Mouse (Mus musculus) CH12.LX (cell line): Measurements from ENCODE around the gene Thy1. TPM values are rescaled to one million over a fixed set of nuclear protein-coding genes. Genes with fewer than 3 reads are reported as not detected.

Experiments
- DNase-seq: peaks from one replicate; pipeline ENCODE4 v3.0.0-alpha.2; 2013; ENCODE audit errors: extremely low read depth
- H3K27ac ChIP-seq: 2 replicates; pipeline ENCODE4 v1.5.1; 2012; ENCODE audit warnings: low read depth, mild to moderate bottlenecking, control low read depth, moderate library complexity; ENCODE audit not compliant: insufficient read depth
- H3K27me3 ChIP-seq: replicated peaks from 2 replicates; pipeline ENCODE3; 2012; ENCODE audit warnings: inconsistent platforms
- H3K36me3 ChIP-seq, 2 experiments: replicated peaks in 1 of 2; 2 replicates each; pipeline versions ENCODE3 to v1.6.1; 2012; ENCODE audit warnings: inconsistent platforms in 1 of 2, low read length in 1 of 2, mild to moderate bottlenecking in 1 of 2, mixed read lengths in 1 of 2, moderate library complexity in 1 of 2; ENCODE audit not compliant: control insufficient read depth in 1 of 2, insufficient read depth in 1 of 2
- H3K4me1 ChIP-seq, 2 experiments: 2 replicates each; pipeline ENCODE4 v1.6.1; 2012; ENCODE audit warnings: inconsistent platforms in 1 of 2, moderate library complexity in 1 of 2; ENCODE audit not compliant: insufficient read depth in 2 of 2, control insufficient read depth in 1 of 2
- H3K4me2 ChIP-seq: 2 replicates; pipeline ENCODE4 v1.6.1; 2012; ENCODE audit warnings: low read depth, mild to moderate bottlenecking, control low read depth; ENCODE audit not compliant: poor library complexity, insufficient read depth, severe bottlenecking
- H3K4me3 ChIP-seq, 3 experiments: fragments of 150-350 bp in 1 of 3; sonication (generic) in 1 of 3; replicated peaks in 1 of 3; 2 replicates each; pipeline versions ENCODE3 to v1.5.1; 2011 to 2012; ENCODE audit warnings: low read depth in 2 of 3, low read length in 2 of 3, mild to moderate bottlenecking in 2 of 3, moderate library complexity in 2 of 3, control low read depth in 1 of 3, improper control_type of control experiment in 1 of 3, inconsistent platforms in 1 of 3, mixed read lengths in 1 of 3; ENCODE audit not compliant: poor library complexity in 1 of 3
- H3K79me2 ChIP-seq: replicated peaks from 2 replicates; pipeline ENCODE4 v1.6.1; 2012; ENCODE audit warnings: mild to moderate bottlenecking, moderate library complexity; ENCODE audit not compliant: control insufficient read depth, poor library complexity, insufficient read depth, severe bottlenecking; ENCODE audit errors: extremely low read depth
- H3K9ac ChIP-seq: 2 replicates; pipeline ENCODE4 v1.6.1; 2012; ENCODE audit warnings: low read depth, mild to moderate bottlenecking, control low read depth, moderate library complexity; ENCODE audit not compliant: insufficient read depth
- H3K9me3 ChIP-seq: replicated peaks from 2 replicates; pipeline ENCODE3; 2012; ENCODE audit warnings: low read length, inconsistent platforms, mixed read lengths
- BHLHE40 ChIP-seq: IDR thresholded peaks from 2 replicates; pipeline ENCODE4 v1.6.1; 2011; ENCODE audit warnings: mild to moderate bottlenecking, low read depth, low read length, improper control_type of control experiment
- CHD1 ChIP-seq: IDR thresholded peaks from 2 replicates; pipeline ENCODE4 v1.6.1; 2012; ENCODE audit warnings: low read depth, low read length, improper control_type of control experiment, inconsistent platforms
- CHD2 ChIP-seq: IDR thresholded peaks from 2 replicates; pipeline ENCODE4 v1.6.1; 2011; ENCODE audit warnings: low read length, improper control_type of control experiment
- CTCF ChIP-seq, 2 experiments: IDR thresholded peaks in 1 of 2; conservative IDR thresholded peaks in 1 of 2; 2 replicates each; pipeline ENCODE4 v1.5.1; 2011 to 2012; ENCODE audit warnings: low read depth in 2 of 2, low read length in 2 of 2, improper control_type of control experiment in 1 of 2, inconsistent platforms in 1 of 2, mild to moderate bottlenecking in 1 of 2, moderate library complexity in 1 of 2
- E2F4 ChIP-seq: IDR thresholded peaks from 2 replicates; pipeline ENCODE4 v1.6.1; 2011; ENCODE audit warnings: low read depth, low read length, improper control_type of control experiment; ENCODE audit not compliant: insufficient replicate concordance
- HCFC1 ChIP-seq: IDR thresholded peaks from 2 replicates; pipeline ENCODE4 v1.6.1; 2012; ENCODE audit warnings: low read depth, mild to moderate bottlenecking, inconsistent platforms, low read length, improper control_type of control experiment
- IRF4 ChIP-seq: IDR thresholded peaks from 2 replicates; pipeline ENCODE4 v1.6.1; 2014; ENCODE audit warnings: low read depth, mild to moderate bottlenecking, inconsistent platforms, low read length, improper control_type of control experiment
- MAX ChIP-seq: IDR thresholded peaks from 2 replicates; pipeline ENCODE4 v1.6.1; 2011; ENCODE audit warnings: low read length, improper control_type of control experiment
- MAZ ChIP-seq: IDR thresholded peaks from 2 replicates; pipeline ENCODE4 v1.6.1; 2012; ENCODE audit warnings: low read depth, mild to moderate bottlenecking, inconsistent platforms, low read length, improper control_type of control experiment, moderate library complexity
- MXI1 ChIP-seq: IDR thresholded peaks from 2 replicates; pipeline ENCODE4 v1.6.1; 2011; ENCODE audit warnings: mild to moderate bottlenecking, low read depth, low read length, improper control_type of control experiment
- MYC ChIP-seq: IDR thresholded peaks from 2 replicates; pipeline ENCODE4 v1.6.1; 2011; ENCODE audit warnings: low read depth, mild to moderate bottlenecking, improper control_type of control experiment, low read length
- NELFE ChIP-seq: IDR thresholded peaks from 2 replicates; pipeline ENCODE4 v1.6.1; 2011; ENCODE audit warnings: low read depth, low read length, improper control_type of control experiment
- NRF1 ChIP-seq: IDR thresholded peaks from 2 replicates; pipeline ENCODE4 v1.6.1; 2014; ENCODE audit warnings: low read depth, mild to moderate bottlenecking, inconsistent platforms, low read length, improper control_type of control experiment, moderate library complexity
- PAX5 ChIP-seq: IDR thresholded peaks from 2 replicates; pipeline ENCODE4 v1.6.1; 2012; ENCODE audit warnings: low read length, inconsistent platforms, mixed read lengths
- POLR2A ChIP-seq: IDR thresholded peaks from 2 replicates; pipeline ENCODE4 v1.6.1; 2011; ENCODE audit warnings: low read depth, mild to moderate bottlenecking, improper control_type of control experiment, low read length
- TBP ChIP-seq: conservative IDR thresholded peaks from 2 replicates; pipeline ENCODE4 v1.6.1; 2011; ENCODE audit warnings: low read depth, low read length, improper control_type of control experiment
- TCF12 ChIP-seq: IDR thresholded peaks from 2 replicates; pipeline ENCODE4 v1.6.1; 2014; ENCODE audit warnings: low read depth, mild to moderate bottlenecking, inconsistent platforms, low read length, improper control_type of control experiment
- USF1 ChIP-seq: IDR thresholded peaks from 2 replicates; pipeline ENCODE4 v1.6.1; 2014; ENCODE audit warnings: low read depth, mild to moderate bottlenecking, inconsistent platforms, low read length, improper control_type of control experiment
- ZKSCAN1 ChIP-seq: IDR thresholded peaks from 2 replicates; pipeline ENCODE4 v1.6.1; 2012; ENCODE audit warnings: low read depth, inconsistent platforms, low read length, improper control_type of control experiment, borderline replicate concordance
- ZMIZ1 ChIP-seq: IDR thresholded peaks from 2 replicates; pipeline ENCODE4 v1.6.1; 2012; ENCODE audit warnings: low read depth, mild to moderate bottlenecking, inconsistent platforms, low read length, improper control_type of control experiment
- ZNF384 ChIP-seq: IDR thresholded peaks from 2 replicates; pipeline ENCODE4 v1.6.1; 2012; ENCODE audit warnings: low read depth, low read length, improper control_type of control experiment, inconsistent platforms
- dilution Hi-C: fragments of 300-500 bp; cut with MboI; formaldehyde crosslinking; loops from 2 replicates; pipeline ENCODE4 v1.14.3; 2020; ENCODE audit warnings: low sequenced_read_pairs; ENCODE audit not compliant: extremely low pct_unique_long_range_greater_than_20kb, extremely low pct_ligation_motif_present
- in situ Hi-C: fragments of 300-500 bp; cut with MboI; formaldehyde crosslinking; loops from 3 replicates; pipeline ENCODE4 v1.14.3; 2019; ENCODE audit warnings: low sequenced_read_pairs, low pct_ligation_motif_present, low pct_unique_long_range_greater_than_20kb, mixed read lengths
- polyA plus RNA-seq: library from polyadenylated mRNA; unstranded; fragments of >175 nt; gene quantifications from 2 replicates; pipeline ENCODE4 v1.2.1, GENCODE M21; 2012; ENCODE audit warnings: low read depth; ENCODE audit not compliant: insufficient read length
- total RNA-seq, 2 experiments: library from RNA; depleted of rRNA; stranded (reverse); fragments of 300-350 nt in 1 of 2; fragments of >200 nt in 1 of 2; gene quantifications; 2 replicates each; pipeline ENCODE4 v1.2.3; 2012 to 2014

The Thy1 gene
- total and polyA plus RNA-seq, 3 experiments = not detected

GRCm38 (mm10) chr9:44043708-44044425, 683 bp downstream of the Thy1 start:
- TF ChIP-seq IRF4 (no peak), NELFE (no peak), MAX (no peak), TCF12 (no peak), CHD2 (no peak), CTCF (conservative IDR thresholded peaks at IDR 0.05 in 1 of 2, IDR thresholded peaks at IDR 0.05 in 1 of 2; ENCODE audit: low read depth in 2 of 2, low read length in 2 of 2) (no peak), BHLHE40 (no peak), E2F4 (no peak), MAZ (no peak), MXI1 (no peak), ZMIZ1 (no peak), PAX5 (no peak), HCFC1 (no peak), USF1 (no peak)
- Histone ChIP-seq H3K9me3 (no peaks in the 10 kb centered on the region), H3K4me3 (no peak overlapping the region), H3K79me2 (no peaks in the 10 kb centered on the region), H3K9ac (no peak overlapping the region), H3K27me3 (peaks cover 71% of the 10 kb centered on the region), H3K36me3 (no peaks in the 10 kb centered on the region), H3K4me2 (no peak overlapping the region), H3K27ac (no peak overlapping the region), H3K4me1 (no peaks in the 10 kb centered on the region)
- in situ Hi-C loops = no loop called here
- dilution Hi-C loops = no loop called here
- DNase-seq = no peak

- no peak for TF ChIP-seq POLR2A
- no peak for TF ChIP-seq NELFE
- TF ChIP-seq MYC = no peak
- no peak for TF ChIP-seq ZKSCAN1
- no peak for TF ChIP-seq NRF1
- TF ChIP-seq MXI1 = no peak
- TF ChIP-seq ZNF384 = no peak
- TF ChIP-seq TBP = no peak
- TF ChIP-seq CHD1 = no peak
- TF ChIP-seq MAZ = no peak
- no peak for TF ChIP-seq IRF4
- TF ChIP-seq E2F4 = no peak
- dilution Hi-C loops (no loop called here), in situ Hi-C loops (loop anchor here (5.0 kb wide), 1 partner anchor 47 kb away; no protein-coding TSS in a partner anchor)
- no peaks in the 10 kb centered on the region for H3K79me2 ChIP-seq
- H3K4me2 ChIP-seq = no peak overlapping the region
- no peak overlapping the region for H3K27ac ChIP-seq
- no peaks in the 10 kb centered on the region for H3K4me1 ChIP-seq
- no peak overlapping the region for H3K4me3 ChIP-seq
- H3K9me3 ChIP-seq = no peaks in the 10 kb centered on the region
- no peak for DNase-seq
- H3K9ac ChIP-seq = no peak overlapping the region
- H3K36me3 ChIP-seq = no peaks in the 10 kb centered on the region
- H3K27me3 ChIP-seq = peaks cover 77% of the 10 kb centered on the region
Measured at GRCm38 (mm10) chr9:44044426-44045157, 1.4 kb downstream of the Thy1 start.
